Mouse (Mus musculus): ENCODE measurements around the gene Stab1.

DNA sequence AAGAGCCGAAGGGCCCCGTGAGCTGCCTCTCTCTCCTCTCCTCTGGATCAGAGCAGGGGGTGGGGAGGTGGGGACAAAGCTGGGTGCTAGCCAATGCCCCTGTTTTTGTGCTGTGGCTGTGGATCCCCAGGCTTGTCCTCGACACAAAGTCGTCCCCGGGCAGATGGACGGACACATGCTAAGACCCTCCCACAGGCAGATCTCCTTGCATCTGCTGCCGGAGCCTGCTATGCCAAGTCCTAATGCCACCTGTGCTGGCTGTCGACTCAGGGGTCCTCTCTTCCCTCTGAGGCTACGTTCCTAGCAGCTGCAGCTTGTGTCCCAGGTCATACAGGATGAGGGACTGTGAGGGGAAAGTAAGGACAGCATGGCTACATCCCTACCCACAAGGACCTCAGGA is 1.6 kb downstream of the Stab1 start:
- TF ChIP-seq GATA1 (IDR thresholded peaks at IDR 0.05; ENCODE audit: borderline replicate concordance, low read length) (no peak), FLI1 (IDR thresholded peaks at IDR 0.05; ENCODE audit: low read length) (no peak)
